Mouse (Mus musculus) brain, adult 2 months (tissue): ENCODE measurements around the gene Cenpb.
A peak's percentile ranks its signal among the peaks of the same experiment; 100 is the strongest.

ENCODE experiments used
- DNase-seq: peaks from one replicate; pipeline ENCODE4 v3.0.0; 2011; ENCODE audit warnings: low read depth, low spot score

Cenpb gene

DNA sequence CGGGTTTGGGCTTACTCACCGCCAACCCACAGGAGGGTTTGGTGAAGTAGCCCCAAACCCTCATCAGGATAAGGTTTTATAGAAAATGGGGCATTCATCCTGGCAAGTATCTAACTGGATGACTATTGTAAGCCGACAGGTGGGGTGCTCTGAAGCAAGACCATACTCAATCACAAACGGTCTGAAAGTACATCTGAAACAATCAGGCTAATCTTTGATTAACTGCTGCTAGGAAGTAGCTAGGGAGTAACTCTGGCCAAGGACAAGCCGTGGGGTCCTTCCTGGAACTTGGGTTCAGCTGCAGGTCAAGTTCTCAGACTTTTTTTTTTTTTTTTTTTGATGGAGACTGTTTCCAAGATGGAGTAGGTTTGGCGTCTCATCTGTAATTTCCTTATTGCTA lies 11.9 kb downstream of the Cenpb start:
- DNase-seq = no peak

DNA sequence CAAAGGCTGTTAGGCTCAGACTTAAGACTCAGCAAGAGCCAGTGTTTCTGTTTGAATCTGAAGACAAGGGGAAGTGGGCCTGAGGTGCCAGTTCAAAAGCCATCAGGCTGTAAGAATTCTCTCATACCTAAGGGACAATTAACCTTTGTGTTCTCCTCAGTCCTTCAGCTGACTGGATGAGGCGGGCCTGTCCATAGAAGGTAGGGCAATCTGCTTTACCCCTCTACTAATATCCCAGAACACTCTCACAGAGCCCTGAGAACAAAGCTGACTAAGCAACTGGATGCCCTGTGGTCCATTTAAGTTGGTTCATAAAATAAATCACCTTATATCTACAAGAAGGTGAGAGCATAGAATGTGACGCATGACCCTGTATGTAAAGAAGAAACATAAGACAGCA lies 13.7 kb downstream of the Cenpb start:
- DNase-seq = no peak

DNA sequence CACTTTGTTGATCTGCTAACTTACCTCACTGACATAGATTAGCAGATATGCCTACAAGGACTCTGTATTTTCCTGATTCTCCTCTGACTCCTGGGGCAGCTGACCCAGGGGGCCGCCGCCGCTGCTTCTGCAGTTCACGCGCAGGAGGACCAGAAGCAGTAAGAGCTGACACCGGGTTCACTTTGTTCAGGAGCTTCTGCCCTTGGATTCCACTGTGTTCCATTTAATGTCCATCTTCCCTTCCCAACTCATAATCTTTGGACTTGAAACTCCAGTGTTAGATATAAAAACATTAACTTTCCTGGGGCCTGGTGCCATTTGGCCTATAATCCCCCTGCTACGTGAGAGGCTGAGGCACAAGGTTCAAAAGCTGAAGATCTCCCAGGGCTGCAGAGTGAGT lies 15.9 kb downstream of the Cenpb start:
- no peak for DNase-seq

DNA sequence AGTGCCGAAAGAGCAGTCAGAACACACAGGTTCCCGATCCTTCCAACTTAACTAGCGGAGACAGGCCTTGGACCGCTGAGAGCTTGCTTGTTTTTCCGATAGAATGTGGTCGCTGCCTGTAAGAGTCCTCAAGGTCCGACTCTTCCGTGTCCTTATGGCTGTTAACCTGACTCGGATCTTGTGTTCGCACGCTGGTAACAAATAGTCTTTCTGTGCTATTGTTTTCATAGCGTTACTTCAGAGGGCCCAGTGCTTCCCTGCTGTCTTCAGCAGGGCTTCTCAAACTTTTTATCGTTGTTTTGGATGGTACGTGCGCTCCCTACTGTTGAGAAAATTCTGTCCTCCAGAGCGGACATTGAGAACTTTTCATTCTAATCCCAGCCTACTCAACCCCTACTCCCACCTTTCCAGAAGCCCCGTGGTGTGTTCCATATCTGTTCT lies 19.2 kb downstream of the Cenpb start:
- peak; percentile 57 for DNase-seq

DNA sequence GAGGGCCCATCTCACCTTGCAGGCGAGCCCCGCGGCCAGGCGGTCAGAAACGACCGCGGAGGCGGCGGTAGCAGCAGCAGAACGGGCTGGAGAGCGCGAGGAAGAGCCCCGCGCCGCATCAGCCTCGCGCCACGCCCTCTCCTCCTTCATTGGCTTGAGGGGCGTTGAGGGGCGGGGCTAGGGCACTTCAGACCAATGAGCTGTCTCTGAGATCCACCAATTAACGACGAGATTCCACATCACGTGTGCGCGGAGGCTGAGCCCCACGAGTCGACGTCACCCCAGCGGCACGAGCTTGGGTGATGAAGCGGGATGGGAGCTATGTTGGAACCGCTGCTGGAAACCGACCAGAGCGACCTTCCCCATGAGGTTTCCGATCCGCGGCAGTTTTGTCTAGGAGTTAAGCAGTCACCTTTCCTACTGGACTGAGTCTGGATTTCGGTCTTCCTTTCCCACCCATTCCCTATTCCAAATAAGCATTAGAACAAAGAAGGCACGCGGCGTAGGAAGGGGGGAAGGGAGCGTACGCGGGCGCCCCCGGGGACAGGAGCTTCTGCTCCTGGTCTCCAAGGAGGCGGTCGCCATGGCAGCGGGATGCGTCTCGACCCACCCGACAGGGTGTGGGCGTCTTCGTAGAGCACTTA lies 19.8 kb downstream of the Cenpb start, which contains the start of gene 1700037H04Rik:
Gene 1700037H04Rik, minus strand, starts transcription at position 144 of the 644 bp plus-strand sequence.
- peak; percentile 100 for DNase-seq

DNA sequence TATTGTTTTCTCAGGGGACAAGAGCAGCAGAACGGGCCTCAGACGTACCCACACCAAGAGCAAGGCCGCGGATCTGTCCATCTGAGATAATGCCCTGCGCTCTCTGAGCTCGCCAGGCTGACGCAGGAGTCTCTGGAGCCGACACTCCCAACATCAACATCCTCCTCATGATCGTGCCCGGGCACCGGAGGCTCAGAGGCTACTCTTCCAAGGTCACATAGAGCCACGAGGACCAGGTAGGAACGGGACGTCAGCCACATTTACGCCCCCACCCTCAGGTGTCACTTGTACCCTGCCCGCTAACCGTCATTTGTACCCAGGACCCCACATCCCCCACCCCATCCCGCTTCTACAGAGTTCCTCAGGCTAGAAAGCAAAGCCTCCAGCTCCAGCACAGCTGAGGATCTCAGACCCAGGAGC lies 20.4 kb downstream of the Cenpb start:
- DNase-seq = no peak

DNA sequence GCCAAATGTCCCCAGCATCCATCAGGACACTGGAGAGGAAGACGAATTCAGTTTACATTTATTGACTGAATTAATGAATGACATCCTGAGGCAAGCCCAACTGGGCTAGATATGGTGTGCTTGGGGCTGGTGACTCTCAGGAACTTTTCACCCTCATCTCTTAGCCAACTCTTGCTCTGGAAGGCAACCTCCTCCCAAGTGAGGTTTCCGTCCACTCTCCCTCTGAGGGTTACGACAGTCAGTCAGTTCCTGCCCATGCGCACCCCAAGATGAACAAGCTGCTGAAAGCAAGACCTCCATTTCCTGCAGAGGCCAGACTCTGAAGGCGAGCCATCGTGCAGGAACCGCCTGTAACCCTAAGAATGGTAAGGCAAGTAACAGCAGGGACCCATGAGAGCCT lies 22.9 kb downstream of the Cenpb start:
- DNase-seq = no peak

DNA sequence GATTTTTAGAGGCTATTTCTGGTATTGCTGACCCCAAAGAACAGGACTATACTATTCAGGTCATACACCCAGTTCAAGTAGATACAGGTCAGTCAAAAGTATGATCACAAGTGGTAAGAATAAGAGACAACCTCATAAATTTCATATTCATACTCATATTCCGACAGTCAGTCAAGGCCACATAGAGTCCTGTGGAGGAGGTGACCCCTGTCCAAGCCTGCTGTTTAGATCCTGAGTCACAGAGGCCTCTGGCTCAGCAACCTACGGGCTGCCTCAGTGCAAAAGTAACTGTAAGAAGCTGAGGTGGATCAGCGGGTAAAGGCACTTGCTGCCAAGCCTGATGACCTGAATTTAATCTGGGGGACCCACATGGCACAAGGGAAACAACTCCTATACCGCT lies 25.8 kb downstream of the Cenpb start:
- no peak for DNase-seq

DNA sequence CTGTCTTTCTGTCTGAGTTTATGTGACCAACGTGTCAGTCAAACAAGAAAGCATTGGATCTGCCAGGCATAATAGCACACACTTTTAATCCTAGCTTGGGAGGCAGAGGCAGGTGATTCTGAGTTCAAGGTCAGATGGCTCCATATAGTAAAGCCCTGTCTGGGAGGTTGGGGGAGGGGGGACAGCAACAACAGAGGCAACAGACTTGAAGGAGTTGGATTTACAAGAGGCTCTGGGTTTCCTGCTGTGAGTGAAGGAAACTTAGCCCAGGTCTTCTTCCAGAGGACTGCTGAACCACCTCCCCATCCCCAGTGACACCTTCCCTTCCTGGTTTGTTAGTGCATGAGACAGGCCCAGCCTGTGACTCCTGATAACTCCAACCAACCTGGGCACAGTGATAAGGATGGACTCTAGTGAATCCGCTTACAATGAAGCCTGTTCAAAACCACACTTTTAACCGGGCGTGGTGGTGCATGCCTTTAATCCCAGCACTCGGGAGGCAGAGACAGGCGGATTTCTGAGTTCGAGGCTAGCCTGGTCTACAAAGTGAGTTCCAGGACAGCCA lies 27.6 kb downstream of the Cenpb start:
- DNase-seq = no peak

DNA sequence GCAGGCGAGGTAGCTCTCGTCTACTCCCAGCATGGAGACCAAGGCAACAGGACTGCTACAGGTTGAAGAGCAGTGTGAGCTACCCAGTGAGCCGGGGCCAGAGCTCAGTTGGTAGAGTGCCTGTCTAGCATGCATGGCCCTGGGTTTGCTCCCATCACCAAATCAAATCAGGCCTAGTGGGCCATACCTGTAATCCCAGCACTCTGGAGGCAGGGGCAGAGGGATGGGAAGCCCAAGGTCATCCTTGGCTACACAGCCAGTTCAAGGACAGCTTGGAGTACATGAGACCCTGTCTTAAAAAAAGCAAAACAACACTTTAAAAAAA lies 30.7 kb downstream of the Cenpb start:
- DNase-seq = no peak

DNA sequence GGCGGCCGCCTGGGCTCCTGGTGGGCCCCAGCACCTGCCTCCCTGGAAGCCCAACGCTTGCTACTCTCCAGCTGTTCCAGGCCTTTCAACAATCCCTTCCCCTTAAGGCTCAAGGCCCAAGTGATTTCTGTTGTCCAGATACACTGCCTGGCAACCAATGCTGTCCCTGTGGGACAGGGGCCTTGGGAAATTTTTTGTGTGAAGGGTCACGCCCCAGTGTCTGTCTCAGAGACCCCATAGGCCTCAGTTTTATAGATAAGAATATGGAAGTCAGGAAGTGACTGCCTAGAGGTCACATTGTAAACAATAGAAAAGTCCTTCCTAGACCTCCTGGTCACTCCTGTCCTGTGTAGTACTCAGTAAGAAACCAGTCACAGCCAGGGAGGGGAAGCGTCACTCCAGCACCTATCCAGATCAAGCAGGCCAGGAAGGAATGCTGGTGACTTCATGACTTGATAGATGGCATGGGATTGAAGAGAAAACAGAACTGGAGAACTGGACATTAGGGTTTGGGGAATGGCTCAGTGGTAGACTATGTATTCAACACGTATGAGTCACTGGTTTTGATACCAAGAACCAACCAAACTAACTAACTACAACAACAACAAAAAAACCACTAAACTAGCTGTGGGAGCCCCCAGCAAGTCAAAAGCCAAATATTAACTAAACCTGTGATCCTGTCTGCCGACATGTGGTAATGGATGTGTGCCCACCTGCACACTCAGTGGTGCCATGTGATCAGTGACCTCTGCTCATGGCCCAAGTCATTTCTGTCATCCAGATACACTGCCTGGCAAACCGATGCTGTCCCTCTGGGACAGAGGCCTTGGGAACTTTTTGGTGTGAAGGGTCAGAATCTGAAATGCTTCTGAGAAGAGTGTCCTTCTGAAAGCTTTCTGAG lies 31.3 kb downstream of the Cenpb start:
- no peak for DNase-seq

DNA sequence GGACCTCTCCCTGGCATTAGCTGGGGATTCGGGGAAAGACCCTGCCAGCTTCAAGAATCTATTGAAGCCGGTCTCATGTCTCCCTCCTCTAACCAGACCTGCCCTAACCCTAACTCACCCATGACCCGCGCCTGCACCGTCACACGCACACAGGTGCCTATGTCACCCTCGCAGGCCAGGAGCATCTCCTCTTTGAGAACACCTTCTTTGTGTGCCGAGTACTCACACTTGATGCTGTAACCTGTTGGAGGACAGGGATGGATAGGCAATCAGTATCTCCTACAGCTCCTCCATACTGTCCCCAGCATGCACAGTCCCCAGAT lies 32.9 kb downstream of the Cenpb start:
- DNase-seq = no peak

DNA sequence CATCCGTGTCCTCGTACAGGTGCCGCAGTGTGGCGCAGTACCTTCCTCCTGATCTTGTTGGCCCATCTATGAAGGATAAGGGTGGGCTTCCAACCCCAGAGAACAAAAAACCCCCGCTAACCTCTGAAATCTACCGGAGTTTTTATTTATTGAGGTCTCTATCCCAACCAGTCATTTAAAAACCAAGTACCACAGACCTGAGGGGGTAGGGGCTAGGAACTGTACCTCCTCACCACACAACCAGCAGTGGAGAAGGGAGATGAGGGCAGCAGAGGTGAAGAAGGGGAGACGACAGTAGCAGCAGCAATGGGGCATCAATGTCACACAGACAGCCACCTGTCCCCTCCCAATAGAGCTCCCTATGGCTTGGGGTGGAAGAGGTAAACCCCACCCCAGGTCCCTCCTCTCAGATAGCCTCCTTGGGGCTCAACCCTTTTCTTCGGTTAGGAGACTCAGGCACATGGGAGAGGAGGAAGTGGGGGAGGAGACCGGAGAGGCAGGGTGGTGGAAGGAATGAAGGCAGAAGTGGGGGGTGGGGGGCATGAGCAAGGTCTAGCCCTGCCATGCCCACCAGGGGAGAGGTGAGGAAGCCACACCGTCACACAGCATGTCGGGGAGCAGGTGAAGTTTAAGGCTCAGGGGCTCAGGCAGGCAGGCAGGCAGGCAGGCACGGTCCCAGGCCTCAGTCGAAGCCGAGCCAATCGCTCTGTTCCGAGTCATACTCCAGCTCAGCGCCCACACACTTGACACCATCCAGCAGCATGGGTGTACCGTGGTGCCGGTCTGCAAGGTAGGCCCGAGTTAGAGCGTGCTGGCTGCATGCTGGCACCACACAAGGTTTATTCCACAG lies 33.4 kb downstream of the Cenpb start:
- DNase-seq = peak; percentile 60

DNA sequence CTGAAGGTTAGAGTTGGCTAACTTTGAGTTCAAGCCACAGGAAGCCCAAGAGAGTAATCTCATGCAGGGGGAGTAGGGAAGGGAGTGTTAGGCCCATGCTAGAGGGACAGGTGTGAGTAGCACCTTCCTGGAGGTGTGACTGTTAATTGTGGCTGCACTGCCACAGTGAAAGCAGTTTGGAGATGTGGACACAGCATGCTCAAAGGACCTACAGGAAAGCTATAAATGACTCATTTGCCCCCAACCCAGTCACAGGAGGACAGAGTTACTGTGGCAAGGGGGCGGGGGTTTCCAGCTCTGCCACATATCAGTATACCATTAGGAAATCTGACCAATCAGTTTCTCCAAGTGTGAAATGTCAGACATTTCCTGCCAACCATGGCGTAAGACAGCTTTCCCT lies 34.3 kb downstream of the Cenpb start:
- DNase-seq = no peak

DNA sequence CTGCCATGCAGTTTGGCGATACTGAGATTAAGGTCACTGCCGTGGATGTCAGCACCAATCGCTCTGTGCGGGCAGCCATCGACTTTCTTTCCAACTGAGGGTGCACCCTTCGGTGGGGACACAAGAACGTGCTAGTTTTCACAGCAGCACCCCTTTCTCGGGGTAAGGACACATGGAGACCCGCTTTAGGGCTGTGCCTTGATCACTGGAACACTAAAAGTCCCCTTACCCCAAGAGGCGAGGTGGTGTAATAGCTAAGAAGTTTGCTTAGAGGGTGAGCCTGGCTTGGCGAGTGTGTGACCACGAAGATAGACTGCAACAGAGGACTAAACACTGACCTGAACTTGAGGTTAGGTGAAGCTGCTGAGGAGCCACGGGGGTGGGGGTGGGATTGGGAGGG lies 34.7 kb downstream of the Cenpb start:
- no peak for DNase-seq

DNA sequence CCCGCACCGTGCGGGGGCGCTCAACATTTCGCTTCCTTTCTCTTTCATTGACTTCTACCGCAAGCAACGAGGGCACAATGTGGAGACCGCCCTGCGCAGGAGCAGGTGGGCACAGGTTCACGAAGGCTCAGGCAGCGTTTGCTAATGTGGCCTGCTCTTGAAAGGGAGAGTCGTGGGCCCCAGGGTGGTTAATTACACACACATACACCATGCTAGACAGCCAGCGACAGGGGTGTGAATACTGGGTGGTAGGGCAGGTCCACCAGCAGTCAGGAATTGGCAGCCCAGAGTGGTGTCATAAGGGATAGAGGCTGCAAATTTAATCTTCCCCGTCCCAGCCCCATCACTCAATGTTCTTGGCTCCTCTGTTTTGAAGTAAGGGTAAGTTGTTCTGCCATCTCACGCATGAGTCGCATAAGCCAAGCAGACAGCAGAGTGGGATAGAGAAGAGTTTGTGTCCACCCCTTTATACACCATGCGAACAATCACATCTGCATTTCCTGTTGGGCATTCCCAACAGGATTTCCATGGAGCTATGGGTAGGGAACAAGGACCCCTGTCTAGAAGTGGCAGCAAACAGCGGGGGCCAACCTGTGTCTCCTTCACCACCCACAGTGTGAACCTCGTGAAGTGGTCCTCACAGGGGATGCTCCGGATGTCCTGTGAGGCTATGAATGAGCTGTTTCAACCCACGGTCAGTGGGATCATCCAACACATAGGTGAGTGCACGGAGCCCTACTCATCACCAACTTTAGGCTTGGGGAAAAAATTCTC lies 36.7 kb downstream of the Cenpb start:
- DNase-seq = no peak

DNA sequence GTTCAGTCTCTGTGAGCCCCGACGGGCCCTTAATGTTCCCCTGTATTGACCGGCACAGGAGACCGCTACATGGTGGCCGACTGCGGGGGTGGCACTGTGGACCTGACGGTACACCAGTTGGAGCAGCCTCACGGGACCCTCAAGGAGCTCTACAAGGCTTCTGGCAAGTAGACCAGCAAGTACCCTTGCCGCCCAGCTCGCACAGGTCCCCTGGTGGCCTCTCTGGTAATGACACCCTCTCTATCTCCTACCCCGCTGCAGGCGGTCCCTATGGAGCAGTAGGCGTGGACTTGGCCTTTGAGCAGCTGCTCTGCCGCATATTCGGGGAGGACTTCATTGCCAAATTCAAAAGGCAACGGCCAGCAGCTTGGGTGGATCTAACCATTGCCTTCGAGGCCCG lies 37.3 kb downstream of the Cenpb start:
- peak; percentile 53 for DNase-seq

DNA sequence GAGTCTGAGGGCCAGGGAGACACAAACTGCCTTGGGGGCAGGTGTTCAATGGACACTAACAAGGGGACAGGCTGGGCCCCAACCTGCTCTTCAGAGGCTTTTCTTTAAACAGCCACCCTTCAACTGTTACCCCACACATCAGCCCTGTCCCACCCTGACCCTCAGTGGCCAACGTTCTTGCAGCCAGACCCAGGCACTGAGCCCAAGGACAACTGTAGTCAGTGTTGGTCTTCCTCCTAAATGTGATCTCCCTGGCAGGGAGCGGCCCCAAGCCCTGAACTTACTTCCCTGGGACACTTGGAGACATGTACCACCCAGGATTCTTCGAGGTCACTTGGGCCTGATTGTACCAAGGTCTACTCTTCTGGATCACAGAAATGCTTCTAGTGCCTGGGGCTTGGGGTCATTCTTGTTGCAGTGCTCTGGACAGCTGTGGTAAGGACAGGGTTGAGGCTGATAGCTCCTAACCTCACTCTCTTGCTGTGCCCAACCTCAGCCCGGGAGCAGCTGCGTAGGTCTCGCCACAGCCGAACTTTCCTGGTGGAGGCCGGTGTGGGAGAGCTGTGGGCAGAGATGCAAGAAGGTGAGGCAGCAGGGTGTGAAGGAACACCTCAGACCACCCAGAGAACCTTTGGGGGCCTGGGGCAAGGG lies 38.4 kb downstream of the Cenpb start:
- DNase-seq = no peak

DNA sequence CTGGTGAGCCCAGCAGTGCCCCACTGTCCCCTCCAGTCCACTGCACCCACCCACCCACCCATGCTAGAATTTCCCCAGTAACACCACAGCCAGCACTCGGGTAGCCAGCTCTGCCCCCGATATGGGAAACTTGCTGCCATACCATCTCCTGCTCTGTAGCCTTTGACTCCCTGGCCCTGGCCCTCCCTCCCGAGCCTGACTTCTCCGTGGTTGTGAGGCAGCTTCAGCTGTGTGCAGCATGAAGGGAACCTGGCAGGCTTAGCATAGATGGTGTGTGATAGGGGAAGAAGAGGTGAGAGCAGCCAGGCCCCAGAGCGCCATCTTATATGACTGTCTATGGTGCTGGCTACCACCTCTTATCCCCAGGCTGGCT lies 39.3 kb downstream of the Cenpb start:
- no peak for DNase-seq

DNA sequence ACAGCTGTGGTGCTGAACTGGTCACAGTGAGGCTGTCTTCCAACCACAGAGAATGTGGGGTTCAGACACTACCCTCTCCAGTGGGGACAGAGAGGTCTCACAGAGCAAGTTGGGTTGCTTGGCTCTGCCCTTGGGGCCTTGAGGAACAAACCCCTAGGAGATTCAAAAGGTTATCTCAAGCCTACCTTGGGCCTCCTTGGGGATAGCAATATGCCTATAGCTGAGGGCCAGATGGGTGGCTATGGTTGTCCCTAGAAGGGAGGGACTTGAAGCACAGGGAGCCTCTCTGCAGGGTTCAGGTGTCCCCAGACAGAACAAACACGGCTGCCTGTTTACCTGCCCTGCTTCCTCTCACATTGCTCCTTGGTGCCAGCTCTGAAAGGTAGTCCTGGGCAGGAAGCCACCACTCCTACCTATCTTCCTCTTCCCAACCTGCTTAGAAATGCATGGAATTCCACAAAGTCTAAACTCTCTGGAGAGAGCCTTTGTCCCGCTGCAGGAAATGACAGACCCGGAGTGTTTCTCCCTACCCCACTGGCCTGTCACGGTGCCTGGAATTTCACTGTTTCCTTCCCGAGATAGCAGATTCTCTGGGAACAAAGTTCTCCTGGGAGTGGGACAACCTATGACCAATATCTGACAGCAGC lies 39.9 kb downstream of the Cenpb start:
- no peak for DNase-seq
